Mouse (Mus musculus) testis, postnatal 14 days (tissue): ENCODE measurements around the gene Mapk8.

Source experiments
- DNase-seq: peaks from one replicate; pipeline ENCODE4 v3.0.0; 2021; ENCODE audit warnings: low spot score

The Mapk8 gene

GRCm38 (mm10) chr14:33348146-33348545 lies 98.8 kb downstream of the Mapk8 start:
- no peak for DNase-seq

GRCm38 (mm10) chr14:33347738-33348137 lies 99.2 kb downstream of the Mapk8 start:
- no peak for DNase-seq

GRCm38 (mm10) chr14:33346546-33346945 lies 100.4 kb downstream of the Mapk8 start:
- DNase-seq, result no peak

- DNase-seq, result no peak
These were observed 103.7 kb downstream of the Mapk8 start for GRCm38 (mm10) chr14:33343131-33343725.

GRCm38 (mm10) chr14:33338684-33339083 lies 108.3 kb downstream of the Mapk8 start:
- DNase-seq, result no peak

- no peak for DNase-seq
These were observed 111.2 kb downstream of the Mapk8 start for GRCm38 (mm10) chr14:33335733-33336132.

GRCm38 (mm10) chr14:33334402-33334801 lies 112.6 kb downstream of the Mapk8 start:
- DNase-seq, result no peak

- no peak for DNase-seq
These were observed 113.1 kb downstream of the Mapk8 start for GRCm38 (mm10) chr14:33333833-33334232.

GRCm38 (mm10) chr14:33331627-33332026 lies 115.3 kb downstream of the Mapk8 start:
- DNase-seq, result no peak

GRCm38 (mm10) chr14:33330986-33331385 lies 116.0 kb downstream of the Mapk8 start:
- DNase-seq, result no peak

- DNase-seq, result no peak
These were observed 117.6 kb downstream of the Mapk8 start for GRCm38 (mm10) chr14:33329297-33329805.

GRCm38 (mm10) chr14:33328369-33328768 lies 118.6 kb downstream of the Mapk8 start:
- no peak for DNase-seq
